Mouse (Mus musculus) bone marrow, adult 2 months (tissue): ENCODE data around the gene Rhobtb1.

Experiments
- CTCF ChIP-seq: fragments of 200-500 bp; IDR thresholded peaks from 2 replicates; pipeline ENCODE4 v1.5.1; 2011; ENCODE audit warnings: low read length, control low read depth; ENCODE audit not compliant: control insufficient read depth, insufficient read depth
- POLR2A ChIP-seq: fragments of 200-500 bp; IDR thresholded peaks from 2 replicates; pipeline ENCODE4 v1.6.1; 2011; ENCODE audit warnings: low read depth, mild to moderate bottlenecking, control low read depth, low read length, borderline replicate concordance; ENCODE audit not compliant: control insufficient read depth

DNA sequence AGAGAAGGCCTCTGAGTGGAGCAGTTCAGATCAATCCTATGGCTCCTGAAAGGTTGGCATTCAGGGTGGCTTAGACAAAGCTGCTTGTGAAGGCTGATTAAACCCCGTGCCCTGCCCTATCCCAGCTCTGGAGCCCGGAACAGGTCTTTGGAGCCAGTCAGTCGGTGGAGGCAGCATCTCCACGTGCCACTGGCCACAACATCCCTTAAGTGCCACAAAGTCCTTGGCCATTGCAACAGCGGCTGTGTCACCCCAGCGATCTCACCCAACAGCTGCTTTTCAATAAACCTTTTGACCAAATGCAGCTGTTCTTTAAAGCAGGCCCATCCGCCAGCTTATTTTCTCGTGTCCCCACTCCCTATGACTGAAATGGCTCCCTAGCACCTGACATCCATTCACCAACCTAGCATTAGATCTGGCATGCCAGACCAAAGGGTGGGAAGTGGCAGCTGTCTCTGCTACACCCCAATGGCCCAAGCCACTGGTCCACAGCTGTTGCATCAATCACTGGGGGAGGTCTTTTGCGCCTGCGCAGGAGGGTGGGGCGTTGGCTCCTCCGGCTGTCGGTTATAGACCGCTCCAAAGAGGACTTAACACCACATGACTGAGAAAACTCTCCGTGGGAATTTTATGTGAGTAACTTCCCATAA is 56.9 kb downstream of the Rhobtb1 start:
- TF ChIP-seq CTCF (no peak), POLR2A (no peak)
